Mouse (Mus musculus) ES-Bruce4 (cell line): ENCODE measurements around the gene Vezf1.
A peak's percentile ranks its signal among the peaks of the same experiment; 100 is the strongest.

Experiments used
- CTCF ChIP-seq: IDR thresholded peaks from one replicate; pipeline ENCODE4 v1.8.1; 2011; ENCODE audit warnings: low read depth, low read length
- EP300 ChIP-seq: IDR thresholded peaks from 2 replicates; pipeline ENCODE4 v1.6.1; 2011; ENCODE audit warnings: low read depth, low read length; ENCODE audit not compliant: insufficient read depth
- POLR2A ChIP-seq: IDR thresholded peaks from one replicate; pipeline ENCODE4 v1.8.1; 2011; ENCODE audit warnings: low read length; ENCODE audit not compliant: insufficient read depth

- no peak for TF ChIP-seq POLR2A
- no peak for TF ChIP-seq CTCF
- TF ChIP-seq EP300, result peak; percentile 94
Observed at GRCm38 (mm10) chr11:88027391-88028035, 40.6 kb upstream of the Vezf1 start.
